Mouse (Mus musculus): ENCODE measurements around the gene Lsp1. TPM values are rescaled to one million over a fixed set of nuclear protein-coding genes. Genes with fewer than 3 reads are reported as not detected.
A peak's percentile ranks its signal among the peaks of the same experiment; 100 is the strongest.

Gene Lsp1
- polyA plus RNA-seq, 1 experiment: 159 TPM

- H3K4me3 ChIP-seq (ENCODE audit: insufficient read depth, low read length): no peak overlapping the region
- H3K4me1 ChIP-seq (ENCODE audit: control insufficient read depth, insufficient read depth, low read length): no peaks in the 10 kb centered on the region
- no peak for TF ChIP-seq POLR2A (IDR thresholded peaks at IDR 0.05; ENCODE audit: low read depth, low read length)
- TF ChIP-seq CTCF (IDR thresholded peaks at IDR 0.05; ENCODE audit: borderline replicate concordance, insufficient read depth, low read length): no peak
- H3K27ac ChIP-seq (ENCODE audit: insufficient read depth, low read length): no peak overlapping the region
Measured at GRCm38 (mm10) chr7:142507453-142507852, 46.8 kb downstream of the Lsp1 start.

- H3K4me3 ChIP-seq (ENCODE audit: insufficient read depth, low read length): no peak overlapping the region
- no peak overlapping the region; the same call in 1 of the 2 replicates for H3K27ac ChIP-seq (ENCODE audit: insufficient read depth, low read length)
- TF ChIP-seq CTCF (IDR thresholded peaks at IDR 0.05; ENCODE audit: borderline replicate concordance, insufficient read depth, low read length) (no peak), POLR2A (IDR thresholded peaks at IDR 0.05; ENCODE audit: low read depth, low read length) (no peak)
- no peaks in the 10 kb centered on the region for H3K4me1 ChIP-seq (ENCODE audit: control insufficient read depth, insufficient read depth, low read length)
Measured at GRCm38 (mm10) chr7:142509518-142509917, 48.9 kb downstream of the Lsp1 start.

- Histone ChIP-seq H3K4me3 (ENCODE audit: insufficient read depth, low read length) (no peak overlapping the region), H3K27ac (ENCODE audit: insufficient read depth, low read length) (peak overlapping the region; percentile 51; the same call in 1 of the 2 replicates), H3K4me1 (ENCODE audit: control insufficient read depth, insufficient read depth, low read length) (no peaks in the 10 kb centered on the region)
- TF ChIP-seq CTCF (IDR thresholded peaks at IDR 0.05; ENCODE audit: borderline replicate concordance, insufficient read depth, low read length) (no peak), POLR2A (IDR thresholded peaks at IDR 0.05; ENCODE audit: low read depth, low read length) (no peak)
Measured at GRCm38 (mm10) chr7:142510021-142510777, 49.6 kb downstream of the Lsp1 start.

GRCm38 (mm10) chr7:142514048-142514447, 53.4 kb downstream of the Lsp1 start:
- Histone ChIP-seq H3K4me1 (ENCODE audit: control insufficient read depth, insufficient read depth, low read length) (no peaks in the 10 kb centered on the region), H3K27ac (ENCODE audit: insufficient read depth, low read length) (no peak overlapping the region), H3K4me3 (ENCODE audit: insufficient read depth, low read length) (no peak overlapping the region)
- TF ChIP-seq POLR2A (IDR thresholded peaks at IDR 0.05; ENCODE audit: low read depth, low read length) (no peak), CTCF (IDR thresholded peaks at IDR 0.05; ENCODE audit: borderline replicate concordance, insufficient read depth, low read length) (no peak)

DNA sequence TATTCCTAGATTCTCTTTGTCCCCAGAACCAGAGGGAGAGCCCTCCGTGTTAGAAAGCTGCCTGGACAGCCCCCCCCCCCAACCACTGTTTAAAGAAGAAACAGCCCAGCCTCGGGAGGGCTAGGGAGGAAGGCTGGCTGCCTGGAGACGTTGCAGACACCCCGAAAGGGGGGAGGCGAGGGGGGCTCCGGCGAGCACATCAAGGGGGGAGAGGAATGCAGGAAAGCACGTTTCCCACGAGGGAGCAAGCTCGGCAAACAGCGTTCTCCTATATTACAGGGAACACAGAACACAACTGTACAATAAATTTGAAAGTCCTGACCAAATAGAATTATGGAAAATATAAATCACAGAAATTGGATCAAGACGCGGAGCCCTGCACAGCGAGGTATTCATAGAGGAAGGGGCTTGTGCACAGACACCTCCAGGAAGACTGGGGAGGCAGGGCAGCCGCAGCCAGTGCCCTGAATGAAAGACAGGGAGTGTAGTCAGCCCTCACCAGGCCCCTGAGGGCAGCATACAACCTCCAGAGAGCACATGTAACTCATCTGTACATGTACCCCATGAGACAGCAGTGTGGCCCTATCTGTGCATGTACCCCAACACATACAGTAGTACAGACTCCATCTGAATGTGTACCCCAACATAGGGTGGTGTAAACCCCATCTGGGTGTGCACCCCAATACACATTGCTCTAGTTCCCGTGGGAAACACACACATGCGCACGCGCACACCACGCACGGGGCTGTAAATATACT, 55.8 kb downstream of the Lsp1 start:
- Histone ChIP-seq H3K27ac (ENCODE audit: insufficient read depth, low read length) (no peak overlapping the region), H3K4me1 (ENCODE audit: control insufficient read depth, insufficient read depth, low read length) (no peaks in the 10 kb centered on the region), H3K4me3 (ENCODE audit: insufficient read depth, low read length) (no peak overlapping the region)
- TF ChIP-seq POLR2A (IDR thresholded peaks at IDR 0.05; ENCODE audit: low read depth, low read length) (no peak), CTCF (IDR thresholded peaks at IDR 0.05; ENCODE audit: borderline replicate concordance, insufficient read depth, low read length) (no peak)

GRCm38 (mm10) chr7:142517531-142517930, 56.9 kb downstream of the Lsp1 start:
- no peak for TF ChIP-seq POLR2A (IDR thresholded peaks at IDR 0.05; ENCODE audit: low read depth, low read length)
- TF ChIP-seq CTCF (IDR thresholded peaks at IDR 0.05; ENCODE audit: borderline replicate concordance, insufficient read depth, low read length): no peak
- Histone ChIP-seq H3K27ac (ENCODE audit: insufficient read depth, low read length) (no peak overlapping the region), H3K4me3 (ENCODE audit: insufficient read depth, low read length) (no peak overlapping the region), H3K4me1 (ENCODE audit: control insufficient read depth, insufficient read depth, low read length) (no peaks in the 10 kb centered on the region)

DNA sequence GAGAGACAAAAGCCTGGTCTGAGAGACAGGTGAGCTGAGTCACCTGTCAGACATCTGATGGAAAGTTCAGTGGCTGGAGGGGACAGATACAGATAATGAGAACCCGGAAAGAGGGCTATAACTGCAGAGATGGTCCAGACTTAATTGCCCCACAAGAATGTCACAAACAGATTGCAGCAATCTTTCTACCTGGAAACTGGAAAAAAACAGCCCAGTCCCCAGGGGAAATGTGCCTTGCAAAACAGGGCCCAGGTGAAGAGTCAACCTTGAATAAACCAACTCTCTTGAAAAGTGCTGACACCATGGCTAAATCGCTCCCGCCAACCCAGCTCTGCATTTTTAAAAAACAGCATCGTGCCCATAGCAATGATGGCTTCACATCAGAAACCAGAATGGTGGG, 59.7 kb downstream of the Lsp1 start:
- Histone ChIP-seq H3K4me3 (ENCODE audit: insufficient read depth, low read length) (no peak overlapping the region), H3K4me1 (ENCODE audit: control insufficient read depth, insufficient read depth, low read length) (peaks cover 2% of the 10 kb centered on the region; the same call in 1 of the 2 replicates), H3K27ac (ENCODE audit: insufficient read depth, low read length) (no peak overlapping the region)
- TF ChIP-seq CTCF (IDR thresholded peaks at IDR 0.05; ENCODE audit: borderline replicate concordance, insufficient read depth, low read length): no peak
- no peak for TF ChIP-seq POLR2A (IDR thresholded peaks at IDR 0.05; ENCODE audit: low read depth, low read length)

DNA sequence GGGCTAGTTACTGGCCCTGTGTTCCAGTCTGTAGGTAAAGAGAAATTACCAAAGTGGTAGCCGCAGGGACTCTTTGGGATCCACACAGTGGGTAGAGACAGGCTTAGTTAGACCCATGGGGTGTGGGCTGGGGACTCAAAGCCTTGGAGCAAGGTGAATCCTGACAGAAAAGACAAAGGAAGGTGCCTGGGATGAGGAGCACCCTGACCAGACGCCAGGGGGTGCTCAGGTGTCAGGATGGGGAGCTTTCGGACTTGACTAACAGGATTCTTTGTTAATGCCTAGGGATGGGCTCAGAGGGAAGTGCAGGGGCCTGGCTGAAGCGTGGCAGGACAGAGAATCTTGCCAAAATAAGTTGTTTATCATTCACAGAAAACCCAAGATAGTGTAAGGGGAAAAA, 61.7 kb downstream of the Lsp1 start:
- Histone ChIP-seq H3K27ac (ENCODE audit: insufficient read depth, low read length) (no peak overlapping the region), H3K4me1 (ENCODE audit: control insufficient read depth, insufficient read depth, low read length) (peaks cover 2% of the 10 kb centered on the region; the same call in 1 of the 2 replicates), H3K4me3 (ENCODE audit: insufficient read depth, low read length) (no peak overlapping the region)
- TF ChIP-seq CTCF (IDR thresholded peaks at IDR 0.05; ENCODE audit: borderline replicate concordance, insufficient read depth, low read length) (no peak), POLR2A (IDR thresholded peaks at IDR 0.05; ENCODE audit: low read depth, low read length) (no peak)

DNA sequence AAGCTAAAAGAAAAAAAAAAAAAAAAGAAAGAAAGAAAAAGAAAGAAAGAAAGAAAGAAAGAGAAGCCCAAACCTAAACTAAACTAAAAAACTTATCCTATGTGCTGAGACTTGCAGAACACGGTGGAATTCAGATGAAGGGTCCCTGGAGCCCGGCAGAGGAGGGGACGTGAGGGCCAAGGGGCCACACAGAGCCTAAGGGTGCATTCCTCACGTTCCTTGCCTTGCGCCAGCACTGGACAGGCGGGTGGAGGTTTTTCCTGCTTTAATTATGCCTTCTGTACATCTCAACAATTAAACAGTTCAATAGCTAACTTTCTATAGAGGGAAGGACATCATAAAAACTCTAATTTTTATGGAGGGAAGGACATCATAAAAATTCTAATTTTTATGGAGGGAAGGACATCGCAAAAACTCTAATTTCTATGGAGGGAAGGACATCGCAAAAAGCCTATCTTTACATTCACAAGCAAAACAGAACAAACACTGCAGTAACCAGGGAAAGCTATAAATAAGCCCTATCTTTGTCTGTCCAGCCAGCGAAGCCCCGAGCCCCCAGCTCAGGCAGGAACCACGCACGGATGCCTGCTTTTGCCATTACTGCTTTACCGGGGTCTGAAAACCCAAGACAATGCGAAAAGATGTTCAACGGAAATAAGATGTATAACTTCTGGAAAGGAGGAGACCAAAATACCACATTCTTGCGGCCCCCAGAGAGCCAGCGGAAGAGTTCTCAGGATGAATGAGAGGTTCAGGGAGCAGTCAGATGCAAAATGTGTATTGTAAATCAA, 62.8 kb downstream of the Lsp1 start:
- TF ChIP-seq CTCF (IDR thresholded peaks at IDR 0.05; ENCODE audit: borderline replicate concordance, insufficient read depth, low read length): no peak
- TF ChIP-seq POLR2A (IDR thresholded peaks at IDR 0.05; ENCODE audit: low read depth, low read length): no peak
- Histone ChIP-seq H3K4me3 (ENCODE audit: insufficient read depth, low read length) (no peak overlapping the region), H3K4me1 (ENCODE audit: control insufficient read depth, insufficient read depth, low read length) (peaks cover 2% of the 10 kb centered on the region; the same call in 1 of the 2 replicates), H3K27ac (ENCODE audit: insufficient read depth, low read length) (no peak overlapping the region)

Data from embryonic fibroblast, embryonic 13.5 days (primary cell).